Mouse (Mus musculus): ENCODE results near the gene Thada. TPM values are rescaled to one million over a fixed set of nuclear protein-coding genes. Genes with fewer than 3 reads are reported as not detected.

Gene Thada
- total RNA-seq, 2 experiments from 2014 or later = 11.3 to 14.8 TPM

DNA sequence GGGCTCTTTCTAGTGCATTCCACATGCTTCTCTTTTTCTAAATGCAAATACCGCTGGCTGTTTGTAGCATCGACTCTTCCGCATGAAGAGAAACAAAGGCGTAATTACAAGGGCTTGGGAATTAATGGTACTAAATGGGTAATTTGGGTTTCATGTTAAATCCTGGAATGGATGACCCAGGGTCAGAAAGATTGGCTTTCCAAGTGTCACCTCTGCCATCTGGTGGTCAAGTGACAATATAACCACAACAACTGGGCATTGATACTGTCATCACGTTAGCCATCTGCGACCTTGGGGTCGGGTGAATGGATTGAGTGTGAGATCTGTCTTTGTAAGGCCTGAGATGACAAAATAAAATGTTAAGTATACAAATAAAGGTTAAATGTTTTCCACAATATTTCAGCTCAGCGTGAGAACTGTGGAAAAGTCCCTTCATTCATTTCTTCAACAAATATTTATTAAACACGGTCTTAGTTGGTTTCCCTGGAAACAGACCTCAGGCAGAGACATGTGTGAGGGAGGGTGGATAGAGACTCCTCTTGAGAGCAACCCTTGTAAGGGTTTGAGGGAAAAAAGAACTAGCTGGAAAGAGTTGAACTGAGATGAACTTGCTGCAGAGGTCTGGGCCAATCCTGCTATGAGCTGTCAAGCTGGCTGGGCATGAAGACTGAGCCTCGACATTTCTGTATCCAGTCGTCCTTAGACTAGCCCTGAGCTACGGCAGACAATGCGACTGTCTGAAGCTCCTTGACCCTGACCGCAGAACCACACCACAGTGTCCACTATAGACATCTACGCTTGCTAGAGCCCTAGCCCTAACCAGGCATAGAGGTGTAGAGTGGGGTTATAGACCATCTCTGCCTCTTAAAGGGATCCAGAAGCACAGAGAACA is 14.7 kb upstream of the Thada start:
- intact Hi-C loops (cut with DNase I) = no loop called here
- no peak for DNase-seq (ENCODE audit: low spot score in 2 of 2)

DNA sequence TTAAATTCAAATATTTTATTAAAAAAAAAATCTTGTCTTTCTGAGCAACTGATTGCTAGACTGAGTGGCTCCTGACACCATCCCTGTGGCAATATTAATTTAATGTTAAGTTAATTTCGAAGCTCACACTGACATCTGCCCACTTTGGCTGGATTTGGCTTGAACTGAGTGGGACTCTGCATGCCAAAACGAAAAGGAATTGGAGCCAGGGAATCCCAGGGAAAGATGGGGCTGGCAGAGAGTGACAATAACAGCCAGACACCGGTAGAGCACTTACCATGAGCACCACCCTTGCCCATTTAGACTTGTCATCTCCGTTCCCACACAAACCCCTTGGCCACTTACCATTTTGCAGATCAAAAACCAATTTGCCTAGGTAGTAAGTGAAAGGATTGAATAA is 12.3 kb upstream of the Thada start:
- intact Hi-C loops (cut with DNase I) = no loop called here

DNA sequence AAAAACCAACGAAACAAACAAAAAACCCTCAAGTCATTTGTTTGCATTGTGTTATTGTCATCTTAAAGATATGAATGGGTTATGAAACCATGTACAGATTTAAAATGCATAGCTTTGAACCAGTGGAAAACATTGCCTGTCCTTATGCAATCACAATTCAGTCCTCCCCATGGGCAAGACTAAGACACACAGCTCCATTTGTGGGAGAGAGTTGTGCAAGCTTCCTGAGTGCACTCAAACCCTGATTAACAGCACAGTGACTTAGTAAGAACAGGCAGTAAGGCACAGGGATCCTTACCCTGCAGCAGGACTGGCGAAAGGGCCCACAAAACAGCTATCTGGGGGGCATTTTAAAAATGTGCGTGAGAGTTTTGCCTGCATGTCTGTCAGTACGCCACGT is 11.2 kb upstream of the Thada start:
- DNase-seq (ENCODE audit: low spot score in 2 of 2) = no peak
- intact Hi-C loops (cut with DNase I) = no loop called here

More for the DNA sequence above, 12.3 kb upstream of the Thada start:
- DNase-seq (ENCODE audit: low spot score in 2 of 2) = no peak

DNA sequence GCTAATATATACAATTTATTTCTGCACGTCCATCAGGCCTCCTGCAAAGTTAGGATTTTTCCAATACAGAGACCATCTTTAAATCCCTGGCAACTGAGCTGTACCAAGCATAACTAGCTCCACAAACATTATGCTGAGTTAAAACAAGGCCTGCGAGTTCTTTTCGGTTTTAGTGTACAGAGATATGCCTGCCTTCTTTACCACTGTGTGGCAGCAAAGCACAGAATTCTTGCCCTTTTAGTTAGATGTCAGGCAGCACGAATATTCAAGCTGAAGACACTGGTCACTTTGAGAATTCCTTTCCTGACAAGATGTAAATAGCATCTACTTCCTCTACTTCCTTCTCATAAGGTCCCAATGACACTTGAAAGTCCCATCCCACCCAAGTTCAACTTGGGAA is 8.3 kb upstream of the Thada start:
- no peak for DNase-seq (ENCODE audit: low spot score in 2 of 2)
- intact Hi-C loops (cut with DNase I) = no loop called here

DNA sequence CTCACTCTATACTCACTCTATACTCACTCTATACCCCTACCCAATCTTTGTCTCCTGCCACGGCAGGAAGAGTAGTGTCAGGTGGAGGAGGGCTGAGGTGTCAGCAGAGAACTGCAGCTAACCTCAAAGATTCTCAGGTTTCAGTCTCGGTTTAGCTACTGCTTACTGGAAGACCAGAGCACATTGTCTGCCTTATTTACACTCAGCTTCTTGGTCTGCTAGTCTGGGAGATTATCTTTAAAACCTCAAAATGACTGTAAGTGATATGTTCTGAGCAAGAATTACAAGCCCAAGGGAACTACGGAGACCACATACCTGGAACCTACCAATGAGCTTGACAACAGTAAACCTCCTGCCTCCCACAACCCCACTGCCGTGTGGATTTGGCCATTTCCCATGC is 31.0 kb downstream of the Thada start:
- intact Hi-C loops (cut with DNase I) = no loop called here
- no peak for DNase-seq (ENCODE audit: low spot score in 2 of 2)

DNA sequence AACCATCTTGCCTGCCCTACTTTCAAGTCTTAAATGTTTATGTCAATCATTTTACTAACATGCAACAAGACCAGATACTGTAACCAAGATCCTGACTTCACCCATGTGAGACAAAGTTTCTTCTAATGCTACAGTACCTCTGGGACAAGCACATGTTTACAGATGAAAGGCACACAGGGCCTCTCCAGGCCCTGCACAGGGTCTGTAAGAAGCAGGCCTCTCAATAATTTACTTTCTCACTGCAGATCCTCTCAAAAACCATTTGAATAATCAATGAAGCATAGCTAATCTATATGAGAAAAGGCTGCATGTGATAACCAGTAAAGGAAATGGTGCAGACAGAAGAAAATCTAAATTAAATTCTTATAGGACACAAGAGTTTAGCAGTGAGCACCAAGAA is 31.8 kb downstream of the Thada start:
- intact Hi-C loops (cut with DNase I) = no loop called here
- DNase-seq (ENCODE audit: low spot score in 2 of 2) = no peak

DNA sequence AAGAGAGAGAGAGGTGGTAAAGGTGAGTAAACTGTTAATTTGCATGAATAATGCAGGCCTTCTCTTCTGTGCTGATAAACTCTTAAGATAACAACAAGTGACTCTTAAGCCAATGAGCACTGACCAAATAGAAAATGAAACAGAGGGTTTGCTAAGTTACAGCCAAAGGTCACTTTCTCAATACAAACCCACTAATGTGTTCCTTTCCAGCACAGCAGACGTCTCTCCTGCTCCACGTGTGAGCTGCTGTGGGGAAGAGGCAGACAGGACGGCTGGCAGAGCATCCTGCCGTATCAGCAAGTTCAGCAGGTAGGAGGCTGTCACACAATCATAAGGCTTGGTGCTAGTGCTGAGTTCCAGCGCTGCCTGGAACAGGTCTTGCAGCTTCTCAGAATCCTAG is 34.0 kb downstream of the Thada start:
- intact Hi-C loops (cut with DNase I) = no loop called here
- no peak for DNase-seq (ENCODE audit: low spot score in 2 of 2)

DNA sequence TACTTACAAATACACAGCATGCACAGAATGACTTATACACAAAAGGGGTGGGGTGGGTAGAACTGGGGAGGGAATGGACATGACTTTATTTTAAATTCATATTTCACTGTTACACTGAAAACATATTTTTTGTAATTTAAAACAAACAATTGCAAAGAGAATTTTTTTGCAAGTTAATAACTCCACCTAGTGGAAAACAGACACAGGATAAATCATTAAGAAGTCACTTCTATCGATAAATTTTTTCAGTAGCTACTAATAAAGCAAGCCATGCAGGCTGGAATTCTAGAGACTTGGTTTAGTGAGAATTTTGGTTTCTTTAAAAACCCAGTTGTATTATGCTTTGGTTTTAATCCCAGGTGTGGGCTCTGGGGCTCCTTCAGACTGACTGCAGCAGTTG is 41.7 kb downstream of the Thada start:
- no peak for DNase-seq (ENCODE audit: low spot score in 2 of 2)
- intact Hi-C loops (cut with DNase I) = no loop called here

DNA sequence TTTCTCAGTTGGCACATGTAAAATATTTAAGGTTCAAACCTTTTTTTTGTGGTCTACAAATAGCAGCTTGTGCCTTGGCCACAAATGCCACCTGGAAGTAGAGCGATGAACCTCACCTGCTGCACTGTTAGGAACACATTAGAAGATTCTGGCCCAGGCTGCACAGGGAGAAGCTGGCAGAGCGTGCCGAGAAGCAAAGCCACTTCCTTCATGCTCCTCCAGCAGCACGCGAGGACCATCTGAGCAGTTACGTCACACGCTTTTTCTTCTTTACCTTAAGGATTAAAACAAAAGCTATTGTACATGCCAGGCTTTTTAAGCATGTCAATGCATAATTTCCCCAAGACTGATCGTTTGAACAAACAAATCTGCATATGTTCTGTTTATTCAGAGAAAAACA is 43.1 kb downstream of the Thada start:
- DNase-seq (ENCODE audit: low spot score in 2 of 2) = no peak
- intact Hi-C loops (cut with DNase I) = no loop called here

DNA sequence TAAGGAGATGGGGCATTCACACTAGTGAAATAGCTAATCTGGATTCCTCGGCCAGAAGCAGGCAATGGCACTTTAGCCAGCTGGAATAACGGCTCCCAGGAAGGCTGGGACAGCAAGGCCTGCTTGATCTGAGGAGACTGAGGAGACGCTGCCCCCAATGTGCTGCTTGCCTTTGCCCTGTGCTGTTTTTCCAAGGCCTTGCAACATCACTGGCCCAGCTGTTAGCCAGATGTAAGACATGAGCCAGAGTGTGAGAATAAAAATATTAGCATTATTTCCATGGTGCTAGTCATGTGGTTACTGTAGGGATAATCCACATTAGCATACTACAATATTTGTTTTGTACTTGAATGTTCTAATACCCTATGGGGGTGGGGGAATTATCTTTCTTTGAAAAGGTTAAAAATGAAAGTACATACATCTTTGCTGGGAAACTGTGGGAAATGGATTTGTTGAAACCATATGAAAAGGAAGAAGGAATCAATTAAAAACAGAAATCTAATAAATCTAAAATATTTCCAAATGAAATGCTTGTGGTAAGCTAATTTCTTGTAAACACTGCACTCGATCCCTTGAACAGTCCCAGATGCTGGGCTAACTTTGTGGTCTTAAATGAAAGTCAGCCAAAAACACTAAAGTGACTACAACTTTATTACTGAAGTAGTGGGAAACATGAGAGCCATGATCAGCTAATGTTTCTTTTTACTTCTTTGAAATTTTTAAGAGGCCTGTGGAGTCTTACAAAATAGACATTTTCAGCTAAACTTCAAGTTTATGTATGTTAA is 43.8 kb downstream of the Thada start:
- no peak for DNase-seq (ENCODE audit: low spot score in 2 of 2)
- intact Hi-C loops (cut with DNase I) = no loop called here

DNA sequence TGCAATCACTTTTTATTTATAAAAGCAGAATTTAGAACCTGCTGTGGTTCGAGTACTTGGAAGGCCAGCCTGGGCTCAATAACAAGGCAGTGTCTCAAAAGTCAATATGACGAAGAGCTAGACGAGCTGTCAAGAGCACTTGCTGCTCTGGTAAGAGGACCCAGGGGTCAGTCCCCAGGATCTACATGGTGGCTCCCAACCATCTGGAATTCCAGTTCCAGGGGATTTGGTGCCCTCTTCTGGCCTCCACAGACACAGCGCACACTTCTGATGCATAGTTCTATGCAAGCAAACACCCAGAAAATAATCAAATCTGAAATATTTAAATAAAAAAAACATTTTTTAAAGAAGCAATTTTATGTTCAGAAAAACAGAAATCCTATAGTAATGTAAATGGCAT is 45.0 kb downstream of the Thada start:
- no peak for DNase-seq (ENCODE audit: low spot score in 2 of 2)
- intact Hi-C loops (cut with DNase I) = no loop called here

DNA sequence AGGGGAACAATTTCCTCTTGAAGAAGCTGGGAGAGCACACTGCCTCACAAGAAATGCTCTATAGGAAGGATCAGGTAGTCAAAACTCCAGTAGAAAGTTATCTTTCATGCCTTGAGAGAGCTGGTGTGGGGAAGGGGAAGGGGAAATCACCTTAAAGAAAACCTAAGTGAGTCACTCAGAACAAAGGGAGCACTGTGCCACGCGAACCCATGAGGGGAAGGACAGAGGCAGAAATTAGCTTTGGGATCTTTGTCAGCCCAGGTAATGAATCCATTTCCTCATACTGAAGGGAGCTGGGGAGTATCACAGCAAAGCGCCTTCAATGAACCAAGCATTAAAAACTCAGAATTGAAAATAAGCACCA is 45.7 kb downstream of the Thada start:
- DNase-seq (ENCODE audit: low spot score in 2 of 2) = no peak
- intact Hi-C loops (cut with DNase I) = no loop called here

DNA sequence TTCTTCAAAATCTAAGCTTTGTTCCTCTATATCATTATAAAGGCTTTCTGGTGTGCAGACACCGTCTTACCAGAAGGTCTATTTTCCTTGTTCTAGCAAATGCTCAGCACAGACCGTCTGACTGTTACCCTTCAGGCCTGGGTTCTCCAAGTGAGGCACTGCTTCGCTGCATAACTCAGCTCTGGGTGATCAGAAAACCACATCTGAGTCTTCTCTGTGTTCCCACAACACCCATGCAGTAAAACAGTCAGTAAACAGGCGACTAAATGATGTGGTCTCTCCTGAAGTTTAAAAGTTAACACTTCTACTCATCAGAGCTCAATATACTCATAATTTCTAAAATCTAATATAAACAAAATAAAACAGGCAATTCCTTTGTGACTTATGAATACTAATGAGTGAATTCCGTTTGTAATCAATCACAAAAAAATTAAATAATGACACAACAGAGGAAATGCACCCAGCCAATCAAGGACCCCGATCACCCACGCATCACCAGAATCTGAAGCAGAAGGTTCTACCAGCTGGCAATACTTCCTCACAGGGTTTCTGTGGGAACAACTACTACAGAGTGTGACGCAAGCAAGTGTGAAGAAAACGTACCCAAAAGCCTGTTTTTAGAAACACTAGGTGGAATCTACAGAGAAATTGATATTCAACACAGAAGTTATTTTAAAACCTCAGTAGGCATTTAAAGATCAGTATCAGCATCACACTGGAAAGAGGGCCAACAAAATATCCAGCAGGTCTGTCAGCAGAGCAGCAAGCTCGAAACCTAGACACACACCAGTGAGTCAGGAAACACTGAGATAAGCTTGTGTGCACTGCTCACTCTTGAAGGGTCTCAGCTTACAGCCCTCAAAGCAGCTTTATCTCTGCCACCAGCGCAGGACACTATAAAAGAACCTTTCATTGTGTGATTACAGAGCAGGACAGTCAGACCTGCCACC is 46.4 kb downstream of the Thada start:
- DNase-seq (ENCODE audit: low spot score in 2 of 2) = peak; percentile 44 to 46
- intact Hi-C loops (cut with DNase I) = no loop called here

DNA sequence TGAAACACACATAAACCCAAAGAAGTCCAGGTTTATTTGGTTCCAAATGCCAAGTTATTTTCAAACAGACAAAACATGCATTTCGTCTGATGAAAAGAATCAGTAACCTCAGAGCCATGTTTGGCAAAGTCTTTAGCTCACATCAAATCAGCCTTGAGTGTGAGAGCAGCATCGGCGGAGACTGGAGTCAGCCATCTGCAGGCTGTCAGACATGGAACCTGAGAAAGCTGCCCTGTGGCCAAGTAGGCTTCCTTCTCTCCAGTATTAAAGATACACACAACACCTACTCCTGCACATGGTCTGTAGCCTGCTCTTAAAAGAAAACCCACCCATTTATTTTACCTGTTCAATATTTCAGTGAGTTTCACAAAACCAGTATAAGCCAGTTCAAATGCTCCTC is 50.1 kb downstream of the Thada start:
- intact Hi-C loops (cut with DNase I) = no loop called here
- DNase-seq (ENCODE audit: low spot score in 2 of 2) = no peak

DNA sequence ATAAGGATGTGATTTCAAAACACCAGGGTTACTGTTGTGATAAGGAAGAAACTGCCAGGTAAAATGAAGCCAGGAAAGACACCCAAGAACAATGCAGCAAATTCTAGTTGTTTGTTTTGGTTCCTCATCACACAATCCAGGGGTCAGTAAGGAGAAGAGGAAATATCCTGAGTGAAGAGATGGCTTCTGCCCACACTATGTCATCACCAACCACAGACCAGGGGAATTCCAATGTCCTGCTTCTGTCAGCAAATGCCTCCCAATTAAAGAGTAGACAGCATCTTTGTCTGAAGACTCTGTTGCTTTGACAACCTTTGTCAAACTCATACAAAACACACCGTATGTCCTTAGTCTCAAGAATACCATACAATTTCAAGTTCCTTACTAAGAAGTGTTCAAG is 57.3 kb downstream of the Thada start:
- intact Hi-C loops (cut with DNase I) = no loop called here
- DNase-seq (ENCODE audit: low spot score in 2 of 2) = no peak

DNA sequence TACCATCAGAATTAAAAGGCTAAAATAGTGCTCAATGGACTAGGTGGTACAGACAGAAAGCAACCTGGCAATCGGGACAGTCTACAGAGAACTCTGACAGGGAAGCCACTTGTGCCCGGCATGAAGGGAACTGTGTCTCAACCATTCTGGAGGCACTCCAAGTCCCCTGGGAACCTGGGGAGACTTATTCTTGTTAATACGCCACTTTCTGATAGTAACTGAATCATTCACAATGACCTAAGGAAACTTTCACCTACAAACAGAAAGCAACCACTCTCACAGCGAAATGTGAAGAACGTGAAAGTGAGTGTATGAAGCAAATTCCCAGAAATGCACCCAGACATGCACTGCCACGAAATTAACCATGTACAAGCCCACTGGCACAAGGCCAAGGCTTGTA is 60.4 kb downstream of the Thada start:
- no peak for DNase-seq (ENCODE audit: low spot score in 2 of 2)
- intact Hi-C loops (cut with DNase I) = no loop called here

DNA sequence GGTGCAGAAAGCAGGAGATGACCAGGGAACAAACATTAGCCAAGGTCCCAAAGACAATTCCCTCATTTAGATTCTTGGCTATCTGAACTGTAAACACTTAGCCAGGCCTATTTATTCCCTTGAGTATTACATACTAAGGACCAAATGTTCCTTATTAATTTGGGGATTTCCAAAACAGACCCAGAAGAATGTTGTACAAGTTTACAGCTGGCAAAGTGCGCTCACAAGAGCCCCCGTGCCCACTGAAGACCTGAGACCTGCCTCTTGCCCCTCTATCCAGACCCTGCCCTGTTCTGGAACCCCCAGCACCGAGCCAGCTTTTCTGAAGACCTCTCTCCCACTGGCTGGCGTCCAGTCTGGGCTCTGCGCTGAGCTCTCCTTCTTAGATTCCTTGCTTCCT is 64.2 kb downstream of the Thada start:
- no peak for DNase-seq (ENCODE audit: low spot score in 2 of 2)

DNA sequence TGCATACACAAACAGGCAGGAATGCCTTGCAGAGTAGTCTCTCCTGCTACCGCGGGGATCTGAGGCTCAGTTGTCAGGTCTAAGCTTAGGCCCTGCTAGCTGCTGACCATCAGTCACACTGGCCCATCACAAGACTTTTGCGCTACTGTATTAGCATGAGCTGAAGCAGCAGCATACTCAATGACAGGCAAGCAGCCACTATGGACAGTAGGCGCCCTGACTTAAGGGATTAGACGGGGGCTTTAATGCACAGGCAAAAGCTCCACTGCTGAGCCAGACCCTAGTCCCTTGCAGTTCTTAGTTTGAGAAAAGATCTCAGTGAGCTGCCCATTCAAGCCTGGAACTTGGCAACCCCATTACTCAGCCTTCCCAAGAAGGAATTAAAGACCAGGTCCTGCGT is 66.6 kb downstream of the Thada start:
- intact Hi-C loops (cut with DNase I) = no loop called here

More for the DNA sequence above, 64.2 kb downstream of the Thada start:
- intact Hi-C loops (cut with DNase I) = no loop called here

DNA sequence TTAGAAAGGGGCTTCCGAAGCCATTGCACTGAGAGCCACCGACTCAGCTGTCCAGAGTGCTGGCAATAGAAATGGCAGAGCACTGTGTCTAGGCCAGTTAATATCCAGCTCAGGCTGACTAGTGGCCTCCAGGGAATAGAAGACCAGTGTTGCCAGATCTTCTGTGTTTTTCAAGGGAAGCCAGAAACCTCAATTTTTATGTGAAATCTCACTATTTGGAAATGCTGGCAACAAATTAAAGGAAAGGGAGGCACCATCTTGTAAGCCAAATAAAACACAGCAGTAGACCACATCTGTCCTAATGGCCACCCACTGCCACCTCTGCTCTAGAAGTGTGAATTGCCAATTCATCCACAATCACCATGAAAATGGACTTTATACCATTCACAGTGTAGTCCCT is 76.0 kb downstream of the Thada start:
- DNase-seq (ENCODE audit: low spot score in 2 of 2) = no peak
- intact Hi-C loops (cut with DNase I) = no loop called here

More for the DNA sequence above, 66.6 kb downstream of the Thada start:
- no peak for DNase-seq (ENCODE audit: low spot score in 2 of 2)

DNA sequence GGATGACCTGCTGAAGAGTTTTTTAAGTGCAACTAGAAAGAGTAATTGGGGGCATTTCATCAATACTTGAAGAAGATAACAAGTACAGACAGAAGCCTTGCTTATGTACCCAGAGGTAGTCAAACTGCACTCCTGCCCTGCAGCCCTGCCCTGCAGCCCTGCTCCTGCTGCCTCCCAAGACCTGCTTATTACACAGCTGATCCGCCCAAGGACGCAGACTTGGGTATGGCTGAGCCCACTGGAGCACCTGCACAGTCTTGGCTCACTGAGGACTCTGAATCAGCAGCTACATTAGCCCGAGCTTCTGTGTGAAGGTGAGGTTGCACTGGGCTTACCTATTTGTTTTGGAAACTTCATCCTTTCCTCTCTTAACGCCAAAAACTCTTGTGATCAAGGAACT is 79.8 kb downstream of the Thada start:
- no peak for DNase-seq (ENCODE audit: low spot score in 2 of 2)
- intact Hi-C loops (cut with DNase I) = loop anchor here (10.0 kb wide), 3 partner anchors 271 to 511 kb away; no protein-coding TSS in a partner anchor

All from left cerebral cortex, postnatal 36 days (tissue).